Mouse (Mus musculus): Measurements from ENCODE around the gene Elovl4. TPM values are rescaled to one million over a fixed set of nuclear protein-coding genes. Genes with fewer than 3 reads are reported as not detected.

Gene Elovl4
- polyA plus RNA-seq, 1 experiment = 0.25 TPM

DNA sequence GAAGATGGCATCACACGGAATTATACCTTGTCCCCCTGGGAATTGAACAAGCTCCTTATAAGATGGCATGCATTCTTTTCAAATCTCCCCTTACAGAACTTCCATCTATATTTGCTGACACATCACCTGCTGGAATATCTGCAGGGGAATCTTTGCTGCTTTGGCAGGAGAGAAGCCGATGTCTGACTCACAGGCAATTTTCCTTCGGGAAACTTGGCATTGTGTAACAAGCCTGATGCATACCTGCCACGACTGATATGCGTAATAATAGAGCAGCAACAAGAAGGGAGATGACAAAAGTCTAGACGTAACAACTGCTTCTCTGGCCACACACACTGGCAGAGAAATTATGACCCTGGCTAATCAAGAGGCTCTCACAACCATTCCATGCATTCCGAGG is 75.2 kb downstream of the Elovl4 start:
- no peak for DNase-seq (ENCODE audit: low read depth, low spot score)
- WGBS = 48% methylated on average over 7 of the region's 7 CpGs

Other genes with a start within 250 kb of the Elovl4 start
- 1.8 and 1.9 TPM in 2 replicates for gene Ttk, start 28.4 kb upstream of the Elovl4 start, polyA plus RNA-seq (2012; rRNA removed)
- gene Bckdhb, start 118.9 kb upstream of the Elovl4 start, polyA plus RNA-seq (2012; rRNA removed) = 5.6 and 6.1 TPM in 2 replicates

Measured in large intestine, adult 2 months (tissue).